Mouse (Mus musculus): ENCODE data around the gene Cbx4. TPM values are rescaled to one million over a fixed set of nuclear protein-coding genes. Genes with fewer than 3 reads are reported as not detected.

Gene Cbx4
- total and polyA plus RNA-seq, 3 experiments = 4.7 to 12.3 (median 8.1) TPM

GRCm38 (mm10) chr11:119057291-119057690, 28.7 kb downstream of the Cbx4 start:
- peak in 1 of 2 experiments; percentile 21 for DNase-seq
- Histone ChIP-seq H3K4me3 (peak overlapping the region; percentile 86), H3K9ac (ENCODE audit: low read depth, low read length) (peak overlapping the region; percentile 88), H3K27ac (peak overlapping the region; percentile 96), H3K79me2 (replicated peaks; ENCODE audit: control insufficient read depth, insufficient read depth, low read length) (no peaks in the 10 kb centered on the region), H3K4me1 (ENCODE audit: control insufficient read depth, insufficient read depth, low read length) (peaks cover 2% of the 10 kb centered on the region; the same call in 1 of the 2 replicates), H3K27me3 (ENCODE audit: control insufficient read depth, insufficient read depth, low read length) (peaks cover 14% of the 10 kb centered on the region), H3K36me3 (ENCODE audit: control insufficient read depth, insufficient read depth, low read length) (no peaks in the 10 kb centered on the region)
- intact Hi-C loops (cut with DNase I) = loop anchor here (1.0 to 2.0 kb wide), 2 partner anchors 28 to 70 kb away; no protein-coding TSS in a partner anchor
- TF ChIP-seq CTCF (IDR thresholded peaks at IDR 0.05) (no peak), POLR2A (IDR thresholded peaks at IDR 0.05; ENCODE audit: insufficient read depth, low read depth, low read length) (no peak), EP300 (IDR thresholded peaks at IDR 0.05; ENCODE audit: insufficient read depth, low read depth, low read length) (no peak)
- 12% methylated on average over 9 of the region's 9 CpGs for WGBS

GRCm38 (mm10) chr11:119056301-119057211, 29.5 kb downstream of the Cbx4 start:
- intact Hi-C loops (cut with DNase I) = loop anchor here (1.0 to 2.0 kb wide), 2 partner anchors 29 to 70 kb away; no protein-coding TSS in a partner anchor
- Histone ChIP-seq H3K4me1 (ENCODE audit: control insufficient read depth, insufficient read depth, low read length) (peaks cover 2% of the 10 kb centered on the region; the same call in 1 of the 2 replicates), H3K27me3 (ENCODE audit: control insufficient read depth, insufficient read depth, low read length) (peaks cover 14% of the 10 kb centered on the region), H3K36me3 (ENCODE audit: control insufficient read depth, insufficient read depth, low read length) (no peaks in the 10 kb centered on the region), H3K79me2 (replicated peaks; ENCODE audit: control insufficient read depth, insufficient read depth, low read length) (no peaks in the 10 kb centered on the region), H3K4me3 (peak overlapping the region; percentile 86), H3K9ac (ENCODE audit: low read depth, low read length) (peak overlapping the region; percentile 88), H3K27ac (peak overlapping the region; percentile 96)
- peak; percentile 58; the same call in 1 of the 2 replicates for TF ChIP-seq EP300 (IDR thresholded peaks at IDR 0.05; ENCODE audit: insufficient read depth, low read depth, low read length)
- TF ChIP-seq CTCF (IDR thresholded peaks at IDR 0.05) = no peak
- peak; percentile 65 for TF ChIP-seq POLR2A (IDR thresholded peaks at IDR 0.05; ENCODE audit: insufficient read depth, low read depth, low read length)
- WGBS = under 1% methylated on average over 57 of the region's 65 CpGs
- DNase-seq = peak; percentile 77 to 82

GRCm38 (mm10) chr11:119055571-119056131, 30.4 kb downstream of the Cbx4 start:
- intact Hi-C loops (cut with DNase I) = loop anchor here (2.0 kb wide), 2 partner anchors 15 to 71 kb away; partner anchors contain the start of gene Cbx8
- H3K4me1 ChIP-seq (ENCODE audit: control insufficient read depth, insufficient read depth, low read length) = peaks cover 2% of the 10 kb centered on the region; the same call in 1 of the 2 replicates
- peaks cover 16% of the 10 kb centered on the region for H3K27me3 ChIP-seq (ENCODE audit: control insufficient read depth, insufficient read depth, low read length)
- peak overlapping the region; percentile 96 for H3K27ac ChIP-seq
- DNase-seq = peak; percentile 50 to 68
- WGBS = 3% methylated on average over 32 of the region's 32 CpGs
- peak overlapping the region; percentile 86 for H3K4me3 ChIP-seq
- H3K36me3 ChIP-seq (ENCODE audit: control insufficient read depth, insufficient read depth, low read length) = no peaks in the 10 kb centered on the region
- H3K79me2 ChIP-seq (replicated peaks; ENCODE audit: control insufficient read depth, insufficient read depth, low read length) = no peaks in the 10 kb centered on the region
- peak overlapping the region; percentile 41 for H3K9ac ChIP-seq (ENCODE audit: low read depth, low read length)
- no peak for TF ChIP-seq CTCF (IDR thresholded peaks at IDR 0.05)
- TF ChIP-seq EP300 (IDR thresholded peaks at IDR 0.05; ENCODE audit: insufficient read depth, low read depth, low read length) = no peak
- no peak for TF ChIP-seq POLR2A (IDR thresholded peaks at IDR 0.05; ENCODE audit: insufficient read depth, low read depth, low read length)

GRCm38 (mm10) chr11:119054351-119055345, 31.4 kb downstream of the Cbx4 start:
- Histone ChIP-seq H3K4me3 (peak overlapping the region; percentile 18), H3K79me2 (replicated peaks; ENCODE audit: control insufficient read depth, insufficient read depth, low read length) (no peaks in the 10 kb centered on the region), H3K27ac (no peak overlapping the region), H3K9ac (ENCODE audit: low read depth, low read length) (no peak overlapping the region), H3K27me3 (ENCODE audit: control insufficient read depth, insufficient read depth, low read length) (peaks cover 22% of the 10 kb centered on the region), H3K4me1 (ENCODE audit: control insufficient read depth, insufficient read depth, low read length) (peaks cover 2% of the 10 kb centered on the region; the same call in 1 of the 2 replicates), H3K36me3 (ENCODE audit: control insufficient read depth, insufficient read depth, low read length) (no peaks in the 10 kb centered on the region)
- intact Hi-C loops (cut with DNase I) = loop anchor here (2.0 kb wide), 1 partner anchor 14 kb away; the partner anchor contains the start of gene Cbx8
- peak; percentile 44 to 56 for DNase-seq
- 9% methylated on average over 47 of the region's 47 CpGs for WGBS
- TF ChIP-seq CTCF (IDR thresholded peaks at IDR 0.05) = peak; percentile 73
- TF ChIP-seq POLR2A (IDR thresholded peaks at IDR 0.05; ENCODE audit: insufficient read depth, low read depth, low read length) = no peak
- no peak for TF ChIP-seq EP300 (IDR thresholded peaks at IDR 0.05; ENCODE audit: insufficient read depth, low read depth, low read length)
